Mouse (Mus musculus): ENCODE results near the gene Slc25a17. TPM values are rescaled to one million over a fixed set of nuclear protein-coding genes. Genes with fewer than 3 reads are reported as not detected.
A peak's percentile ranks its signal among the peaks of the same experiment; 100 is the strongest.

The Slc25a17 gene
- total and polyA plus RNA-seq, 2 experiments, result 30.2 to 67.8 TPM

- Histone ChIP-seq H3K27me3 (ENCODE audit: control insufficient read depth, insufficient read depth, low read length) (no peaks in the 10 kb centered on the region), H3K36me3 (ENCODE audit: control insufficient read depth, insufficient read depth, low read length) (peaks cover 4% of the 10 kb centered on the region; the same call in 1 of the 2 replicates), H3K4me3 (ENCODE audit: insufficient read depth, low read depth, low read length) (peak overlapping the region; percentile 24; the same call in 1 of the 2 replicates), H3K27ac (replicated peaks; ENCODE audit: insufficient read depth, low read depth, low read length) (no peak overlapping the region), H3K4me1 (ENCODE audit: control insufficient read depth, insufficient read depth, low read length) (peaks cover 19% of the 10 kb centered on the region), H3K79me2 (ENCODE audit: control insufficient read depth, insufficient read depth, low read length) (peaks cover 26% of the 10 kb centered on the region; the same call in 1 of the 2 replicates), H3K9ac (ENCODE audit: low read depth, low read length) (no peak overlapping the region)
- no peak for DNase-seq (ENCODE audit: extremely low read depth, low read depth, low spot score)
- TF ChIP-seq POLR2A (IDR thresholded peaks at IDR 0.05; ENCODE audit: extremely low read depth, insufficient read depth, low read length) (no peak), CTCF (IDR thresholded peaks at IDR 0.05; ENCODE audit: low read depth, low read length) (no peak)
Observed at GRCm38 (mm10) chr15:81398189-81398588, 37.6 kb upstream of the Slc25a17 start.

GRCm38 (mm10) chr15:81394211-81394915 is 33.8 kb upstream of the Slc25a17 start:
- no peak overlapping the region; the same call in 1 of the 2 replicates for H3K27ac ChIP-seq (replicated peaks; ENCODE audit: insufficient read depth, low read depth, low read length)
- no peaks in the 10 kb centered on the region for H3K27me3 ChIP-seq (ENCODE audit: control insufficient read depth, insufficient read depth, low read length)
- peak; percentile 87 for DNase-seq (ENCODE audit: extremely low read depth, low read depth, low spot score)
- TF ChIP-seq CTCF (IDR thresholded peaks at IDR 0.05; ENCODE audit: low read depth, low read length) (no peak), POLR2A (IDR thresholded peaks at IDR 0.05; ENCODE audit: extremely low read depth, insufficient read depth, low read length) (no peak)
- H3K4me1 ChIP-seq (ENCODE audit: control insufficient read depth, insufficient read depth, low read length), result peaks cover 17% of the 10 kb centered on the region
- peaks cover 33% of the 10 kb centered on the region; the same call in 1 of the 2 replicates for H3K79me2 ChIP-seq (ENCODE audit: control insufficient read depth, insufficient read depth, low read length)
- no peak overlapping the region for H3K4me3 ChIP-seq (ENCODE audit: insufficient read depth, low read depth, low read length)
- WGBS, result 17% methylated on average over 8 of the region's 8 CpGs
- H3K9ac ChIP-seq (ENCODE audit: low read depth, low read length), result no peak overlapping the region
- peaks cover 25% of the 10 kb centered on the region for H3K36me3 ChIP-seq (ENCODE audit: control insufficient read depth, insufficient read depth, low read length)

GRCm38 (mm10) chr15:81392997-81393396 is 32.4 kb upstream of the Slc25a17 start:
- Histone ChIP-seq H3K4me1 (ENCODE audit: control insufficient read depth, insufficient read depth, low read length) (peaks cover 17% of the 10 kb centered on the region), H3K36me3 (ENCODE audit: control insufficient read depth, insufficient read depth, low read length) (peaks cover 34% of the 10 kb centered on the region), H3K27me3 (ENCODE audit: control insufficient read depth, insufficient read depth, low read length) (no peaks in the 10 kb centered on the region), H3K4me3 (ENCODE audit: insufficient read depth, low read depth, low read length) (no peak overlapping the region), H3K9ac (ENCODE audit: low read depth, low read length) (no peak overlapping the region), H3K27ac (replicated peaks; ENCODE audit: insufficient read depth, low read depth, low read length) (0 out of 2 replicates have a peak overlapping the region, but pooled peaks have one; percentile 4), H3K79me2 (ENCODE audit: control insufficient read depth, insufficient read depth, low read length) (peaks cover 31% of the 10 kb centered on the region; the same call in 1 of the 2 replicates)
- TF ChIP-seq POLR2A (IDR thresholded peaks at IDR 0.05; ENCODE audit: extremely low read depth, insufficient read depth, low read length), result no peak
- no peak for TF ChIP-seq CTCF (IDR thresholded peaks at IDR 0.05; ENCODE audit: low read depth, low read length)
- no peak for DNase-seq (ENCODE audit: extremely low read depth, low read depth, low spot score)

GRCm38 (mm10) chr15:81386327-81386726 is 25.7 kb upstream of the Slc25a17 start:
- Histone ChIP-seq H3K4me1 (ENCODE audit: control insufficient read depth, insufficient read depth, low read length) (no peaks in the 10 kb centered on the region), H3K4me3 (ENCODE audit: insufficient read depth, low read depth, low read length) (no peak overlapping the region), H3K79me2 (ENCODE audit: control insufficient read depth, insufficient read depth, low read length) (peaks cover 17% of the 10 kb centered on the region; the same call in 1 of the 2 replicates), H3K36me3 (ENCODE audit: control insufficient read depth, insufficient read depth, low read length) (peaks cover 77% of the 10 kb centered on the region), H3K27me3 (ENCODE audit: control insufficient read depth, insufficient read depth, low read length) (no peaks in the 10 kb centered on the region), H3K9ac (ENCODE audit: low read depth, low read length) (no peak overlapping the region), H3K27ac (replicated peaks; ENCODE audit: insufficient read depth, low read depth, low read length) (no peak overlapping the region)
- TF ChIP-seq CTCF (IDR thresholded peaks at IDR 0.05; ENCODE audit: low read depth, low read length) (peak; percentile 38; the same call in 1 of the 2 replicates), POLR2A (IDR thresholded peaks at IDR 0.05; ENCODE audit: extremely low read depth, insufficient read depth, low read length) (no peak)
- WGBS, result 94% methylated on average over 5 of the region's 5 CpGs
- no peak for DNase-seq (ENCODE audit: extremely low read depth, low read depth, low spot score)

GRCm38 (mm10) chr15:81378845-81379244 is 18.2 kb upstream of the Slc25a17 start:
- 87% methylated on average over 2 of the region's 2 CpGs for WGBS
- Histone ChIP-seq H3K4me1 (ENCODE audit: control insufficient read depth, insufficient read depth, low read length) (peaks cover 2% of the 10 kb centered on the region; the same call in 1 of the 2 replicates), H3K27me3 (ENCODE audit: control insufficient read depth, insufficient read depth, low read length) (no peaks in the 10 kb centered on the region), H3K79me2 (ENCODE audit: control insufficient read depth, insufficient read depth, low read length) (peaks cover 10% of the 10 kb centered on the region; the same call in 1 of the 2 replicates), H3K27ac (replicated peaks; ENCODE audit: insufficient read depth, low read depth, low read length) (no peak overlapping the region), H3K4me3 (ENCODE audit: insufficient read depth, low read depth, low read length) (no peak overlapping the region), H3K9ac (ENCODE audit: low read depth, low read length) (no peak overlapping the region), H3K36me3 (ENCODE audit: control insufficient read depth, insufficient read depth, low read length) (peaks cover 68% of the 10 kb centered on the region)
- no peak for DNase-seq (ENCODE audit: extremely low read depth, low read depth, low spot score)
- no peak for TF ChIP-seq CTCF (IDR thresholded peaks at IDR 0.05; ENCODE audit: low read depth, low read length)
- no peak for TF ChIP-seq POLR2A (IDR thresholded peaks at IDR 0.05; ENCODE audit: extremely low read depth, insufficient read depth, low read length)

- peaks cover 5% of the 10 kb centered on the region; the same call in 1 of the 2 replicates for H3K4me1 ChIP-seq (ENCODE audit: control insufficient read depth, insufficient read depth, low read length)
- TF ChIP-seq CTCF (IDR thresholded peaks at IDR 0.05; ENCODE audit: low read depth, low read length), result no peak
- no peak for TF ChIP-seq POLR2A (IDR thresholded peaks at IDR 0.05; ENCODE audit: extremely low read depth, insufficient read depth, low read length)
- WGBS, result 80% methylated on average over 11 of the region's 11 CpGs
- no peak overlapping the region for H3K4me3 ChIP-seq (ENCODE audit: insufficient read depth, low read depth, low read length)
- H3K27ac ChIP-seq (replicated peaks; ENCODE audit: insufficient read depth, low read depth, low read length), result no peak overlapping the region
- DNase-seq (ENCODE audit: extremely low read depth, low read depth, low spot score), result no peak
- H3K79me2 ChIP-seq (ENCODE audit: control insufficient read depth, insufficient read depth, low read length), result peaks cover 4% of the 10 kb centered on the region; the same call in 1 of the 2 replicates
- H3K9ac ChIP-seq (ENCODE audit: low read depth, low read length), result no peak overlapping the region
- no peaks in the 10 kb centered on the region for H3K27me3 ChIP-seq (ENCODE audit: control insufficient read depth, insufficient read depth, low read length)
- H3K36me3 ChIP-seq (ENCODE audit: control insufficient read depth, insufficient read depth, low read length), result peaks cover 72% of the 10 kb centered on the region
Observed at GRCm38 (mm10) chr15:81374621-81375020, 14.0 kb upstream of the Slc25a17 start.
